Mouse (Mus musculus): ENCODE results near the gene Trpm1.

Trpm1 gene

GRCm38 (mm10) chr7:64289416-64289815 lies 135.8 kb downstream of the Trpm1 start:
- DNase-seq (ENCODE audit: low spot score), result no peak

- DNase-seq (ENCODE audit: low spot score), result no peak
Measured at GRCm38 (mm10) chr7:64290431-64290830, 136.8 kb downstream of the Trpm1 start.

- DNase-seq (ENCODE audit: low spot score), result no peak
Measured at GRCm38 (mm10) chr7:64291722-64292121, 138.1 kb downstream of the Trpm1 start.

- no peak for DNase-seq (ENCODE audit: low spot score)
Measured at GRCm38 (mm10) chr7:64296286-64297010, 142.8 kb downstream of the Trpm1 start.

- no peak for DNase-seq (ENCODE audit: low spot score)
Measured at GRCm38 (mm10) chr7:64310241-64310640, 156.6 kb downstream of the Trpm1 start.

GRCm38 (mm10) chr7:64310756-64311155 lies 157.1 kb downstream of the Trpm1 start:
- no peak for DNase-seq (ENCODE audit: low spot score)

GRCm38 (mm10) chr7:64312811-64313210 lies 159.2 kb downstream of the Trpm1 start:
- no peak for DNase-seq (ENCODE audit: low spot score)

Measured in ovary, postnatal 36 days (tissue).